8 mouse cellular contexts compared by ENCODE assay signal in genomic region chr17:5493809-5494208, GRCm38 (mm10). TPM values are rescaled to one million over a fixed set of nuclear protein-coding genes. Genes with fewer than 3 reads are reported as not detected.
DNase-seq lines count a peak whose midpoint lies in the region; ATAC-seq lines count a peak whose summit lies in the region.

No protein-coding gene starts in this region.

- H3K4me2 ChIP-seq in lung, embryonic 15.5 days = peak overlapping the region; percentile 99
- peak overlapping the region; percentile 97 for H3K4me2 ChIP-seq in forebrain, embryonic 13.5 days
- peak overlapping the region; percentile 97 for H3K4me2 ChIP-seq in kidney, embryonic 16.5 days (replicated peaks; ENCODE audit: low read depth, low read length)
- peak overlapping the region; percentile 88 for H3K4me2 ChIP-seq in midbrain, embryonic 13.5 days (replicated peaks)

- H3K9me3 ChIP-seq in lung, embryonic 15.5 days = no peaks in the 10 kb centered on the region
- no peaks in the 10 kb centered on the region for H3K9me3 ChIP-seq in forebrain, embryonic 13.5 days (replicated peaks)
- H3K9me3 ChIP-seq in kidney, embryonic 16.5 days (ENCODE audit: low read length) = no peaks in the 10 kb centered on the region
- no peaks in the 10 kb centered on the region for H3K9me3 ChIP-seq in midbrain, embryonic 13.5 days

- intact Hi-C loops in left cerebral cortex, postnatal 14 days (cut with DNase I) = loop anchor here (2.0 to 5.0 kb wide), 3 partner anchors 38 to 253 kb away; partner anchors contain the start of gene Tmem242

- H3K4me1 ChIP-seq in lung, embryonic 15.5 days = peaks cover 14% of the 10 kb centered on the region; the same call in 1 of the 2 replicates
- H3K4me1 ChIP-seq in forebrain, embryonic 13.5 days = peaks cover 23% of the 10 kb centered on the region
- peaks cover 3% of the 10 kb centered on the region; the same call in 1 of the 2 replicates for H3K4me1 ChIP-seq in kidney, embryonic 16.5 days (ENCODE audit: insufficient read depth, low read length)
- peaks cover 33% of the 10 kb centered on the region for H3K4me1 ChIP-seq in midbrain, embryonic 13.5 days (replicated peaks)

- ATAC-seq in lung, embryonic 15.5 days (ENCODE audit: borderline replicate concordance, extremely low read depth, low FRiP score, low TSS enrichment) = no peak
- ATAC-seq in forebrain, embryonic 13.5 days = no peak
- no peak for ATAC-seq in kidney, embryonic 16.5 days (ENCODE audit: low FRiP score, low TSS enrichment)
- ATAC-seq in midbrain, embryonic 13.5 days = no peak
- ATAC-seq in megakaryocyte progenitor cell, adult 5-6 weeks (replicated peaks; ENCODE audit: poor library complexity) = no peak

- DNase-seq in lung, postnatal 4 days = no peak
- DNase-seq in thymus, postnatal 36 days = peak; percentile 51 to 63
- no peak for DNase-seq in left cerebral cortex, postnatal 14 days (ENCODE audit: low spot score in 2 of 2)

- no peaks in the 10 kb centered on the region for H3K36me3 ChIP-seq in lung, embryonic 15.5 days
- no peaks in the 10 kb centered on the region for H3K36me3 ChIP-seq in forebrain, embryonic 13.5 days (ENCODE audit: poor library complexity, severe bottlenecking)
- no peaks in the 10 kb centered on the region for H3K36me3 ChIP-seq in kidney, embryonic 16.5 days (ENCODE audit: insufficient read depth, low read length)
- no peaks in the 10 kb centered on the region for H3K36me3 ChIP-seq in midbrain, embryonic 13.5 days

- peak overlapping the region; percentile 72 for H3K4me3 ChIP-seq in lung, embryonic 15.5 days
- peak overlapping the region; percentile 75 for H3K4me3 ChIP-seq in forebrain, embryonic 13.5 days
- H3K4me3 ChIP-seq in kidney, embryonic 16.5 days (ENCODE audit: low read length) = peak overlapping the region; percentile 77
- peak overlapping the region; percentile 61 for H3K4me3 ChIP-seq in midbrain, embryonic 13.5 days (replicated peaks)

- H3K27me3 ChIP-seq in lung, embryonic 15.5 days = peaks cover 20% of the 10 kb centered on the region; the same call in 1 of the 2 replicates
- peaks cover 20% of the 10 kb centered on the region for H3K27me3 ChIP-seq in forebrain, embryonic 13.5 days
- H3K27me3 ChIP-seq in kidney, embryonic 16.5 days (ENCODE audit: insufficient read depth, low read length) = no peaks in the 10 kb centered on the region
- peaks cover 18% of the 10 kb centered on the region for H3K27me3 ChIP-seq in midbrain, embryonic 13.5 days

- H3K27ac ChIP-seq in lung, embryonic 15.5 days = no peak overlapping the region
- no peak overlapping the region for H3K27ac ChIP-seq in forebrain, embryonic 13.5 days
- H3K27ac ChIP-seq in kidney, embryonic 16.5 days (ENCODE audit: low read length) = no peak overlapping the region
- H3K27ac ChIP-seq in midbrain, embryonic 13.5 days = no peak overlapping the region

- WGBS in lung, embryonic 15.5 days = 19% methylated on average over 4 of the region's 4 CpGs
- WGBS in forebrain, embryonic 13.5 days = 21% methylated on average over 4 of the region's 4 CpGs
- WGBS in kidney, embryonic 16.5 days = 17% methylated on average over 4 of the region's 4 CpGs
- WGBS in midbrain, embryonic 13.5 days = 32% methylated on average over 4 of the region's 4 CpGs

- H3K9ac ChIP-seq in lung, embryonic 15.5 days = peak overlapping the region; percentile 64
- H3K9ac ChIP-seq in forebrain, embryonic 13.5 days = peak overlapping the region; percentile 82
- peak overlapping the region; percentile 77 for H3K9ac ChIP-seq in kidney, embryonic 16.5 days (replicated peaks; ENCODE audit: low read length)
- H3K9ac ChIP-seq in midbrain, embryonic 13.5 days (replicated peaks) = peak overlapping the region; percentile 80

RNA-seq across cellular contexts. Expression of gene Zdhhc14, which starts 1.5 kb away (rescaled TPM):
- 1.2 and 1.3 TPM in 2 replicates for polyA plus RNA-seq in lung, embryonic 15.5 days (2015; fragmentation: Nextera tagmentation; extraction: Ambion mirVana)
- polyA plus RNA-seq in forebrain, embryonic 13.5 days (2015; fragmentation: Nextera tagmentation; extraction: Ambion mirVana) = 2.4 and 2.7 TPM in 2 replicates
- polyA plus RNA-seq in kidney, embryonic 16.5 days (2015; fragmentation: Nextera tagmentation; extraction: Ambion mirVana) = 1.4 and 2.5 TPM in 2 replicates
- 4.4 and 5.8 TPM in 2 replicates for polyA plus RNA-seq in midbrain, embryonic 13.5 days (2015; fragmentation: Nextera tagmentation; extraction: Ambion mirVana)
- 2.1 and 2.2 TPM in 2 replicates for total RNA-seq in megakaryocyte progenitor cell, adult 5-6 weeks (2015)
- 1.00 and 1.7 TPM in 2 replicates for total RNA-seq in megakaryocyte progenitor cell, adult 5-6 weeks (2017)
- 10 to 100 TPM; 41.1 to 41.3 TPM for total RNA-seq in left cerebral cortex, postnatal 14 days (2021)

RNA-seq across cellular contexts. Expression of gene Tmem242, which starts 53.8 kb away (rescaled TPM):
- polyA plus RNA-seq in lung, embryonic 15.5 days (2015; fragmentation: Nextera tagmentation; extraction: Ambion mirVana) = 118 and 127 TPM in 2 replicates
- 112 and 114 TPM in 2 replicates for polyA plus RNA-seq in forebrain, embryonic 13.5 days (2015; fragmentation: Nextera tagmentation; extraction: Ambion mirVana)
- 140 and 141 TPM in 2 replicates for polyA plus RNA-seq in kidney, embryonic 16.5 days (2015; fragmentation: Nextera tagmentation; extraction: Ambion mirVana)
- polyA plus RNA-seq in midbrain, embryonic 13.5 days (2015; fragmentation: Nextera tagmentation; extraction: Ambion mirVana) = 109 and 111 TPM in 2 replicates
- 45.4 and 48.6 TPM in 2 replicates for total RNA-seq in megakaryocyte progenitor cell, adult 5-6 weeks (2015)
- 40.3 and 41.4 TPM in 2 replicates for total RNA-seq in megakaryocyte progenitor cell, adult 5-6 weeks (2017)
- total RNA-seq in left cerebral cortex, postnatal 14 days (2021) = 10 to 100 TPM; 89.9 to 94.8 TPM

Comparison
In these comparisons a context has a peak if more than half of its experiments do, and no peak if none do; other contexts are left out.
1. DNase-seq: peak in thymus, postnatal 36 days (2 of 2); none in lung, postnatal 4 days (0 of 2) and left cerebral cortex, postnatal 14 days (0 of 2).
2. Peak in every context shown above with its lines, with median percentiles within 50 percentile points of each other: H3K4me2 ChIP-seq, H3K4me3 ChIP-seq and H3K9ac ChIP-seq.